Mouse (Mus musculus) stomach, embryonic 14.5 days (tissue): ENCODE results near the gene Cd1d1. TPM values are rescaled to one million over a fixed set of nuclear protein-coding genes. Genes with fewer than 3 reads are reported as not detected.
A peak's percentile ranks its signal among the peaks of the same experiment; 100 is the strongest.

Source experiments
- ATAC-seq: fragments of 200-750 bp; cut with Nextera tagmentation; 2 replicates; pipeline ENCODE4 v1.8.0; 2017; ENCODE audit warnings: low read depth, moderate TSS enrichment; ENCODE audit not compliant: insufficient number of reproducible peaks, insufficient read depth, low FRiP score
- H3K27ac ChIP-seq: fragments of 300-500 bp; sonication (generic); 2 replicates; pipeline ENCODE4 v1.5.1; 2014; ENCODE audit warnings: mild to moderate bottlenecking, low read length, moderate library complexity, mixed read lengths
- H3K27me3 ChIP-seq: fragments of 300-500 bp; sonication (generic); 2 replicates; pipeline ENCODE4 v1.6.1; 2014; ENCODE audit warnings: low read length, control low read depth, mixed read lengths; ENCODE audit not compliant: control insufficient read depth, insufficient read depth
- H3K36me3 ChIP-seq: fragments of 300-500 bp; sonication (generic); 2 replicates; pipeline ENCODE4 v1.6.1; 2014; ENCODE audit warnings: mild to moderate bottlenecking, control low read depth, low read length, moderate library complexity, mixed read lengths; ENCODE audit not compliant: control insufficient read depth, insufficient read depth
- H3K4me1 ChIP-seq: fragments of 300-500 bp; sonication (generic); 2 replicates; pipeline ENCODE4 v1.6.1; 2014; ENCODE audit warnings: low read length, control low read depth, mixed read lengths; ENCODE audit not compliant: control insufficient read depth, insufficient read depth
- H3K4me2 ChIP-seq: fragments of 300-500 bp; sonication (generic); replicated peaks from 2 replicates; pipeline ENCODE4 v1.6.1; 2014; ENCODE audit warnings: low read depth, low read length, control low read depth
- H3K4me3 ChIP-seq: fragments of 300-500 bp; sonication (generic); 2 replicates; pipeline ENCODE4 v1.5.1; 2014; ENCODE audit warnings: low read depth, low read length, control low read depth
- H3K9ac ChIP-seq: fragments of 300-500 bp; sonication (generic); replicated peaks from 2 replicates; pipeline ENCODE4 v1.6.1; 2014; ENCODE audit warnings: low read depth, mild to moderate bottlenecking, control low read depth, low read length, moderate library complexity, mixed read lengths
- H3K9me3 ChIP-seq: fragments of 300-500 bp; sonication (generic); 2 replicates; pipeline ENCODE4 v1.6.1; 2016; ENCODE audit warnings: low read depth, low read length, control low read depth; ENCODE audit not compliant: control insufficient read depth
- WGBS: fragments of 180-500 bp; shearing (Covaris S2); extraction: QIAGEN DNeasy Blood & Tissue Kit; methylation state at CpG from one replicate; pipeline ENCODE4 v1.1.7; 2014; 5-methylcytosine and 5-hydroxymethylcytosine counted together
- polyA plus RNA-seq: library from polyadenylated mRNA; unstranded; fragments of >200 nt; fragmentation: Nextera tagmentation; extraction: Ambion mirVana; gene quantifications from 2 replicates; pipeline ENCODE4 v1.2.1, GENCODE M21; 2014

Gene Cd1d1
- polyA plus RNA-seq, result 35.5 and 37.6 TPM in 2 replicates

DNA sequence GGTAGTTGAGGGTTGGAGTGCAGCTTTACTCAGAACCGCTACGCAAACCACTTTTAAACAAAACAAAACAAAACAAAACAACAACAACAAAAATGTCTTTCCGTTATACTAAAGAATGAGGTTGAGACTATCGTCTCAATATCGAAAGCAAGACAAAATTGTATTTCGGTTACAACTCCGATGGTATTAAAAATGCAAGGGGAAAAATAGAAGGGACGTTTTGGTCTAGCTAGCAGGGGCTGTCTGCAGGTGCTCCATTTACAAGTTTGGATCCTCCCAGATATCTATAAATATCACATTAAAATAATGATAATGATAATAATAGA, at the start of gene Cd1d1:
TSS of gene Cd1d1 (minus strand) at position 27 of the 326 bp plus-strand sequence.
- ATAC-seq, result no peak
- peak within 1 kb of the TSS; percentile 92 for H3K27ac ChIP-seq

DNA sequence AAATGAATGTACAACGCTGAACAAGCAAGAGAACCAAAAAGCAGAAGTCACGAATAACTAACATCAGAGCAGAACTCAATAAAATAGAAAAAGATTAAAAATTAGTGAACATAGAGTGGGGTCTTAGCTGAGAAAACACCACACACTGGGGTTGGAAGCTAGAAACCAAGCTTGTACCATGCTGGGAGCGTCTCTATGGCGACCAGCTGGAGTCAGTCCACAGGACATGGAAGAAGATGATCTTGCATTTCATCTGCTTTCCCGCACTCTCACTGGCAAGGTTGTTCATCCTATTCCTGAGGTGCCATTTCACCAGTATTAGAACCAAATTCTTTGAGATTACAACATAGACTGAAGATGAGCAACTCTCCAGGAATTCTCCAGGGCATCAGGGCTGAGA, 48.6 kb upstream of the Cd1d1 start:
- ATAC-seq, result no peak
- no peaks in the 10 kb centered on the region for H3K4me1 ChIP-seq
- H3K27ac ChIP-seq, result no peak overlapping the region
- H3K9me3 ChIP-seq, result no peaks in the 10 kb centered on the region
- H3K9ac ChIP-seq, result no peak overlapping the region
- no peaks in the 10 kb centered on the region for H3K27me3 ChIP-seq
- WGBS, result 86% methylated on average over 5 of the region's 5 CpGs
- no peak overlapping the region for H3K4me3 ChIP-seq
- H3K4me2 ChIP-seq, result no peak overlapping the region
- no peaks in the 10 kb centered on the region for H3K36me3 ChIP-seq

More for the DNA sequence above, at the start of gene Cd1d1:
- Histone ChIP-seq H3K27me3 (no peaks in the 10 kb centered on the region), H3K9ac (peak within 1 kb of the TSS; percentile 52), H3K9me3 (no peaks in the 10 kb centered on the region), H3K36me3 (no peaks in the 10 kb centered on the region), H3K4me2 (peak within 1 kb of the TSS; percentile 55), H3K4me3 (peak within 1 kb of the TSS; percentile 50), H3K4me1 (no peaks in the 10 kb centered on the region)
- WGBS, result 24% methylated on average over 8 of the region's 8 CpGs

DNA sequence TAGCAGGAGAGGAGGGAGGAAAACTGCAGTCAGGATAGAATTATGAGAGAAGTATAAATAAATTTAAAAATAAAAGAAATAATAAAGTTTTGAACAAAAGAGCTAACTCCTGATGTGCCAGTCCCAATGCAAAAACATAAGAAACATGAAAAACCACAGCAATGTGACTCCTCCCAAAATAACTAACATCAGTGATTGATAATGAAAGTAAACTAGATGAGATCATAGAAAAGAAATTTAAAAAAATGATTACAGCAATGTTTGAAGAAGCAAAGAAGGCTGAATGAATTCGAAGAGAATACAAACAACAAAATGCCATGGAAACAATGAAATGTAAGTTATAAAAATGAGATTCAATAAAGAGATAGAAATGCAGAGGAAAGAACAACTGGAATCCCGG, 42.5 kb upstream of the Cd1d1 start:
- 83% methylated on average over 2 of the region's 2 CpGs for WGBS
- no peaks in the 10 kb centered on the region for H3K4me1 ChIP-seq

DNA sequence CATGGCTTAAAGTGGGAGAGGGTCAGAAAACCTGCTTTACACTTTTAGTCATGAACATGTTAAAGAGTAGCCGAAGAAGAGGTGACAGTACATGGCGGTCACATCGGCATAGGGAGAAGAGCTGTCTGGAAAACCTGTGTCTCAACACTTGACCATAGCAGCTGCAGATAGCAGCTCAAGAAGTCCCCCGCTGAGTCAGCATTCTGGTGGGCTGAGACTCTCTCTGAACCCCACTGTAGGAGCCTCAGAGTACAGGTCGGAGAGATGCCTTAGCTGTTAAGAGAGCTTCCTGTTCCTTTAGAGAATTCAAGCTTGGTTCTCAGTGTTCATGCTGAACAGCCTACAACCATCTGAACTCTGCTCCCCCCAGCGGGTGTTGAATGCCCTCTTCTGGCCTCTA, 39.3 kb upstream of the Cd1d1 start:
- ATAC-seq, result no peak
- 85% methylated on average over 6 of the region's 6 CpGs for WGBS
- no peak overlapping the region for H3K4me3 ChIP-seq
- no peaks in the 10 kb centered on the region for H3K36me3 ChIP-seq
- H3K27me3 ChIP-seq, result no peaks in the 10 kb centered on the region
- no peaks in the 10 kb centered on the region for H3K9me3 ChIP-seq
- no peak overlapping the region for H3K4me2 ChIP-seq
- no peak overlapping the region for H3K9ac ChIP-seq
- H3K4me1 ChIP-seq, result no peaks in the 10 kb centered on the region
- H3K27ac ChIP-seq, result no peak overlapping the region

More for the DNA sequence above, 42.5 kb upstream of the Cd1d1 start:
- Histone ChIP-seq H3K9ac (no peak overlapping the region), H3K9me3 (no peaks in the 10 kb centered on the region), H3K4me2 (no peak overlapping the region), H3K36me3 (no peaks in the 10 kb centered on the region), H3K27me3 (no peaks in the 10 kb centered on the region), H3K27ac (no peak overlapping the region), H3K4me3 (no peak overlapping the region)
- no peak for ATAC-seq

DNA sequence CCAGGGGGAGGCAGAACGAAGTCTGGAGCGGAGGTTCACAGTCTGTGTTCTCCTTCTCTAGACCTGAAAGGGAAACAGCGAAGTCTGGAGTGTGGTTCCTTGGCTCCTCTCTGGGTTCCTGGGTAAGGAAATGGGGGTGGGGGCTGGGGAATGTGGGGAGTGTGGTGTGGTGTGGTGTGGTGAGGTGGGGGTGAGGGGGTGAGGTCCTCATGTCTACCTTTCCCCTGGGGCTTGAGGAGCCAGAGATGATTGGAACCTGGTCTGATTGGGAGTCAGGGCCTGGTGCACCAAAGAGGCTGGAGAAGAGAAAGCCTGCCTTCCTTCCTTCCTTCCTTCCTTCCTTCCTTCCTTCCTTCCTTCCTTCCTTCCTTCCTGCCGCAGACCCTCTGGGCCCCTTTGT, 34.8 kb upstream of the Cd1d1 start:
- Histone ChIP-seq H3K9ac (no peak overlapping the region), H3K4me1 (no peaks in the 10 kb centered on the region), H3K36me3 (no peaks in the 10 kb centered on the region), H3K9me3 (no peaks in the 10 kb centered on the region), H3K4me2 (no peak overlapping the region), H3K27me3 (no peaks in the 10 kb centered on the region), H3K4me3 (no peak overlapping the region), H3K27ac (no peak overlapping the region)
- WGBS, result 94% methylated on average over 3 of the region's 4 CpGs
- ATAC-seq, result no peak

DNA sequence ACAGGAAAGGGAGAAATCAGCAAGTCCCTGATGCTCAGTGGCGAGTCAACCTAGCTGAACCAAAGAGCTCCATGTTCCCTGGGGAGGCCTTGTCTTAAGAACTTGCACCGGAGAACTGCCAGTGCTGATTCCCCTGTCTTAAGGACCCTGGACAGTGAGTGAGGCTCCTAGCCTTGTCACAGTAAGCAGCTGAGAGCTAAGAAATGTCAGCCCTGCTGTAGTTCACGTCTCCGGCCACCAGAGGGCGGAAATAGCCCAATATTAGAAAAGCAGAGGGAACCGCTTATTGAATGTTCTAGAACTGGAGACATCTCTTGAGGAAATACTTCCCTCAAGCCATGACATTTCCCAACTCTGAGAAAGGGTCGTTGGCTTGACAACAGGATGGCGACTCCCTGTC, 34.1 kb upstream of the Cd1d1 start:
- H3K36me3 ChIP-seq, result no peaks in the 10 kb centered on the region
- H3K27me3 ChIP-seq, result no peaks in the 10 kb centered on the region
- no peak overlapping the region for H3K4me2 ChIP-seq
- no peaks in the 10 kb centered on the region for H3K9me3 ChIP-seq
- no peak for ATAC-seq
- H3K4me1 ChIP-seq, result no peaks in the 10 kb centered on the region
- H3K9ac ChIP-seq, result no peak overlapping the region
- WGBS, result 22% methylated on average over 8 of the region's 8 CpGs
- H3K4me3 ChIP-seq, result no peak overlapping the region
- no peak overlapping the region for H3K27ac ChIP-seq

DNA sequence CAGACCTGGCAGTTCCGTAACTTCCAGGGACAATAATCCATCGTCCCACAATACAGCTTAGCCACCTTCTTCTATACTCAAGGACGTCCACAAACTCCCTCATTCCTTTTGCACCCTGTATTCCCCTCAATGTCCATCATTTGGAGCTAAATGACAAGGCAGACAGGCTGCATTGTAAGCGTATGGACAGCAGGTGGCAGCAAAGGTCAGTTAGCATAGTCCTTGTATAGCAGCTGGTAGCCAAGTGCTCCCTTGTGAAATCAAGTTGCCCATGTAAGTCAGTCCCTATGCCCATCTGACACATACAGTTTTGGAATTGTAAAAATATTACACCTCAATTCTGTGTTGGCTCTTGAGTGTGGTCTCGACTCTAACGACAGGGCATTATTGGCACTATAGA, 31.6 kb upstream of the Cd1d1 start:
- Histone ChIP-seq H3K36me3 (no peaks in the 10 kb centered on the region), H3K4me3 (no peak overlapping the region), H3K4me2 (no peak overlapping the region), H3K9me3 (no peaks in the 10 kb centered on the region), H3K9ac (no peak overlapping the region), H3K27ac (no peak overlapping the region), H3K27me3 (no peaks in the 10 kb centered on the region), H3K4me1 (no peaks in the 10 kb centered on the region)
- 20% methylated on average over 6 of the region's 6 CpGs for WGBS
- ATAC-seq, result no peak

DNA sequence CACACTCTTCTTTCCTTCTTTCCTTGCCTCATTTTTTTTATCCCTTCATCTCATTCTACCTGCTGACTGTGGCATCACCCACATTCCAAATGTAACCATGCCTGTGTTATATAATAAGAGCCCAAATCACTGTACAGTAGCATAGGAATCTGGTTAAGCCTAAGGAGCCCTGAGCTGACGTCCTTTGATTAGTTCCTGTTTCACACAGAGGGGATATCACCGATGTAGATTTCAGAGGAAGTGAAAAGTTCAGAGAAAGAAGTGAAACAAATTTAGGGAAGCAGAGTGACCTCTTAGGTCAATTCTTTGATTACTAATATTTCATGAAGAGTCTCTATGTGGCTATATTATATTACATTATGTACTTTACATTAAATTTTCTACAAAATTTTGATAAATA, 18.5 kb upstream of the Cd1d1 start:
- no peaks in the 10 kb centered on the region for H3K4me1 ChIP-seq
- no peak for ATAC-seq

DNA sequence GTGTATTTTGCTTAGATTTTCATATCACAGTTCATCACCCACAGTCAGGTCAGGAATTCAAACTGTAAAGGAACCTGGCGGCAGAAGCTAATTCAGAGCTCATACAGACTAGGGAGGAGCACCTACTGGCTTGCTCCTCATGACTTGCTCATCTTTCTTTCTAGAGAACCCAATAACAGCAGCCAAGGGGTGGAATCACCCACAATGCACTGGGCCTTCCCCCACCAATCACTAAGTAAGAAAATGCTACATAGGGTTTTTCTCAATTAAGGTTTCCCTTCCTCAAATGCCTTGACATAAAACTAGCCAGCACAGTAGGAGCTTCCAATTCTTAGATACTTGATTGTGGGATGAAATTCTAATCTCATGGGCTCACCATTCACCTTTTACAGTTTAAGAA, 17.8 kb upstream of the Cd1d1 start:
- no peaks in the 10 kb centered on the region for H3K36me3 ChIP-seq
- no peak overlapping the region for H3K4me3 ChIP-seq
- no peaks in the 10 kb centered on the region for H3K27me3 ChIP-seq
- H3K9me3 ChIP-seq, result no peaks in the 10 kb centered on the region
- H3K9ac ChIP-seq, result no peak overlapping the region
- H3K27ac ChIP-seq, result no peak overlapping the region
- H3K4me2 ChIP-seq, result no peak overlapping the region
- no peak for ATAC-seq
- no peaks in the 10 kb centered on the region for H3K4me1 ChIP-seq
- WGBS, result 87% methylated on average over 1 of the region's 1 CpGs

More for the DNA sequence above, 18.5 kb upstream of the Cd1d1 start:
- H3K9me3 ChIP-seq, result no peaks in the 10 kb centered on the region
- no peak overlapping the region for H3K27ac ChIP-seq
- no peak overlapping the region for H3K9ac ChIP-seq
- 73% methylated on average over 2 of the region's 2 CpGs for WGBS
- H3K27me3 ChIP-seq, result no peaks in the 10 kb centered on the region
- H3K4me2 ChIP-seq, result no peak overlapping the region
- no peak overlapping the region for H3K4me3 ChIP-seq
- H3K36me3 ChIP-seq, result no peaks in the 10 kb centered on the region
